Mouse (Mus musculus): ENCODE data around the gene Paip2b.

DNA sequence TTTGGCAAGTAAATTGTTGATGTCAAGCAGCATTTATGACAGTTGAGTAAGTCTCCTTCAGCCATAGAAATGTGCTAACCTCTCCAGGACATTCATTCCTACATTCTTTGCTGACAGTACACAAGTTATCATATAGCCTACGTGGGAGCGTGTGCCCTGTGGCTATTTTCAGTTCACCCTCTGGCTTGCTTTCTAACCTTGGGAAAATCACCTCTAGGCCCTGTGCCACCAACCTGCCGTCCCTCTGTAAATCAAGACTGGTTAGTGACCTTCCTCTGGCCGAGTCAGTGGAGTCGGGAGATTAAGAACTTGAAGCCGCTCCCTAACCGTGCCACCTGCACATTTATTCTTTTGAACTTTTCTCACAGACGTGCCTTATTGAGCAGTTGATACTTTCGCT is 28.5 kb upstream of the Paip2b start:
- TF ChIP-seq CTCF (IDR thresholded peaks at IDR 0.05), result no peak
- no peak for TF ChIP-seq POLR2A (IDR thresholded peaks at IDR 0.05; ENCODE audit: insufficient read depth, low read depth, low read length)
